Mouse (Mus musculus) small intestine, adult 2 months (tissue): Measurements from ENCODE around the gene Gpd1.

Source experiments
- CTCF ChIP-seq: fragments of 200-500 bp; IDR thresholded peaks from 2 replicates; pipeline ENCODE4 v1.5.1; 2012; ENCODE audit warnings: low read depth, mild to moderate bottlenecking, control low read depth, inconsistent platforms, low read length, moderate library complexity, mixed read lengths; ENCODE audit not compliant: insufficient replicate concordance, insufficient read length; ENCODE audit errors: extremely low read depth
- POLR2A ChIP-seq: fragments of 200-500 bp; IDR thresholded peaks from 2 replicates; pipeline ENCODE4 v1.6.1; 2012; ENCODE audit warnings: low read depth, mild to moderate bottlenecking, control low read depth, inconsistent platforms, low read length, moderate library complexity

DNA sequence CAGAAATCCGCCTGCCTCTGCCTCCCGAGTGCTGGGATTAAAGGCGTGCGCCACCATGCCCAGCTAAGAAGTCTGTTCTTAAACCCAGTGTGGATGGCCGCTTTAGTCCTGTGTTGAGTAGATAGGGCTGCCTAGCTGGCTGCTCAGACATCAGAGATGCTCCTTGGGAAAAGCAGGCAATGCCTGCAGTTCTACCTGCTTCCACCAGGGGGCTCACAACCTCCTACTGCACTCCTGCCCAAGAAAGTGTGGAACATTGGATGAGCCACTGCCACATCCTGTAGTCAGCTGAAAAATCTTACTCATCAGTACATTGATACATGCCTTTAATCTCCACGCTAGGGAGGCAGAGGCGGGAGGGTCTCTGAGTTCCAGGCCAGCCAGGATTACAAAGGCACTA, 2.5 kb upstream of the Gpd1 start:
- no peak; the same call in 1 of the 2 replicates for TF ChIP-seq POLR2A
- peak; percentile 97; the same call in 1 of the 2 replicates for TF ChIP-seq CTCF
